Mouse (Mus musculus) stomach, embryonic 14.5 days (tissue): Measurements from ENCODE around the gene Olfr205. TPM values are rescaled to one million over a fixed set of nuclear protein-coding genes. Genes with fewer than 3 reads are reported as not detected.

ENCODE experiments used
- ATAC-seq: fragments of 200-750 bp; cut with Nextera tagmentation; 2 replicates; pipeline ENCODE4 v1.8.0; 2017; ENCODE audit warnings: low read depth, moderate TSS enrichment; ENCODE audit not compliant: insufficient number of reproducible peaks, insufficient read depth, low FRiP score
- H3K27ac ChIP-seq: fragments of 300-500 bp; sonication (generic); 2 replicates; pipeline ENCODE4 v1.5.1; 2014; ENCODE audit warnings: mild to moderate bottlenecking, low read length, moderate library complexity, mixed read lengths
- H3K27me3 ChIP-seq: fragments of 300-500 bp; sonication (generic); 2 replicates; pipeline ENCODE4 v1.6.1; 2014; ENCODE audit warnings: low read length, control low read depth, mixed read lengths; ENCODE audit not compliant: control insufficient read depth, insufficient read depth
- H3K36me3 ChIP-seq: fragments of 300-500 bp; sonication (generic); 2 replicates; pipeline ENCODE4 v1.6.1; 2014; ENCODE audit warnings: mild to moderate bottlenecking, control low read depth, low read length, moderate library complexity, mixed read lengths; ENCODE audit not compliant: control insufficient read depth, insufficient read depth
- H3K4me1 ChIP-seq: fragments of 300-500 bp; sonication (generic); 2 replicates; pipeline ENCODE4 v1.6.1; 2014; ENCODE audit warnings: low read length, control low read depth, mixed read lengths; ENCODE audit not compliant: control insufficient read depth, insufficient read depth
- H3K4me2 ChIP-seq: fragments of 300-500 bp; sonication (generic); replicated peaks from 2 replicates; pipeline ENCODE4 v1.6.1; 2014; ENCODE audit warnings: low read depth, low read length, control low read depth
- H3K4me3 ChIP-seq: fragments of 300-500 bp; sonication (generic); 2 replicates; pipeline ENCODE4 v1.5.1; 2014; ENCODE audit warnings: low read depth, low read length, control low read depth
- H3K9ac ChIP-seq: fragments of 300-500 bp; sonication (generic); replicated peaks from 2 replicates; pipeline ENCODE4 v1.6.1; 2014; ENCODE audit warnings: low read depth, mild to moderate bottlenecking, control low read depth, low read length, moderate library complexity, mixed read lengths
- H3K9me3 ChIP-seq: fragments of 300-500 bp; sonication (generic); 2 replicates; pipeline ENCODE4 v1.6.1; 2016; ENCODE audit warnings: low read depth, low read length, control low read depth; ENCODE audit not compliant: control insufficient read depth
- WGBS: fragments of 180-500 bp; shearing (Covaris S2); extraction: QIAGEN DNeasy Blood & Tissue Kit; methylation state at CpG from one replicate; pipeline ENCODE4 v1.1.7; 2014; 5-methylcytosine and 5-hydroxymethylcytosine counted together
- polyA plus RNA-seq: library from polyadenylated mRNA; unstranded; fragments of >200 nt; fragmentation: Nextera tagmentation; extraction: Ambion mirVana; gene quantifications from 2 replicates; pipeline ENCODE4 v1.2.1, GENCODE M21; 2014

Gene Olfr205
- polyA plus RNA-seq, 1 experiment from 2014 or later, result not detected

DNA sequence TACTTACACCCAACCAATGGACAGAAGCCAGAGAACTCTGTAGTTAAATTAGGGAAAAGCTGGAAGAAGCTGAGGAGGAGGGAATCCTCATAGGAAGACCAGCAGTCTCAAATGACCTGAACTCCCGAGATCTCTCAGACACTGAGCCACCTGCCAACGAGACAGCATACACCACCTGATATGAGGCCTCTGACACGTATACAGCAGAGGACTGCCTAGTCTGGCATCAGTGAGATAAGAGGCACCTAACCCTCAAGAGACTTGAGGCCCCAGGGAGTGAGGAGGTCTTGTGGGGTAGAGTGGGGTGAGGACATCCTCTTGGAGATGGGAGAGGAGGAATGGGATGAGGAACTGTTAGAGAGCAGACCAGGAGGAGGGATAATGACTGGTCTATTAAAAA lies 50.4 kb downstream of the Olfr205 start:
- Histone ChIP-seq H3K4me2 (no peak overlapping the region), H3K4me3 (no peak overlapping the region), H3K27ac (no peak overlapping the region), H3K4me1 (no peaks in the 10 kb centered on the region), H3K27me3 (no peaks in the 10 kb centered on the region), H3K36me3 (no peaks in the 10 kb centered on the region), H3K9me3 (no peaks in the 10 kb centered on the region), H3K9ac (no peak overlapping the region)
- 72% methylated on average over 3 of the region's 3 CpGs for whole genome bisulfite sequencing
- ATAC-seq, result no peak

Other genes with a start within 250 kb of the Olfr205 start
- not detected in 2 replicates for gene Olfr191, start 241.3 kb downstream of the Olfr205 start, polyA plus RNA-seq
- not detected in 2 replicates for gene Olfr193, start 219.3 kb downstream of the Olfr205 start, polyA plus RNA-seq
- gene Olfr194, start 210.1 kb downstream of the Olfr205 start, polyA plus RNA-seq, result not detected in 2 replicates
- gene Olfr195, start 184.1 kb downstream of the Olfr205 start, polyA plus RNA-seq, result not detected in 2 replicates
- not detected in 2 replicates for gene Olfr196, start 160.7 kb downstream of the Olfr205 start, polyA plus RNA-seq
- not detected in 2 replicates for gene Olfr198, start 127.6 kb downstream of the Olfr205 start, polyA plus RNA-seq
- not detected in 2 replicates for gene Olfr199, start 111.4 kb downstream of the Olfr205 start, polyA plus RNA-seq
- gene Olfr201, start 58.5 kb downstream of the Olfr205 start, polyA plus RNA-seq, result not detected in 2 replicates
- gene Olfr202, start 44.3 kb downstream of the Olfr205 start, polyA plus RNA-seq, result not detected in 2 replicates
- not detected in 2 replicates for gene Olfr203, start 32.3 kb downstream of the Olfr205 start, polyA plus RNA-seq
- not detected in 2 replicates for gene Olfr204, start 12.9 kb downstream of the Olfr205 start, polyA plus RNA-seq
- not detected in 2 replicates for gene Olfr206, start 18.1 kb upstream of the Olfr205 start, polyA plus RNA-seq
- not detected in 2 replicates for gene Olfr209, start 32.9 kb upstream of the Olfr205 start, polyA plus RNA-seq
- not detected in 2 replicates for gene Gabrr3, start 76.2 kb upstream of the Olfr205 start, polyA plus RNA-seq
- 38.3 and 38.7 TPM in 2 replicates for gene Riox2, start 140.6 kb upstream of the Olfr205 start, polyA plus RNA-seq